Mouse (Mus musculus) MEL (cell line): ENCODE measurements around the gene Man1c1. TPM values are rescaled to one million over a fixed set of nuclear protein-coding genes. Genes with fewer than 3 reads are reported as not detected.

ENCODE experiments used
- DNase-seq: peaks from one replicate; pipeline ENCODE4 v3.0.0; 2011; ENCODE audit warnings: low read depth, low spot score
- H3K27ac ChIP-seq: 2 replicates; pipeline ENCODE4 v1.5.1; 2012; ENCODE audit warnings: low read depth, mild to moderate bottlenecking, control low read depth, low read length, moderate library complexity; ENCODE audit not compliant: control insufficient read depth
- H3K27me3 ChIP-seq, 2 experiments: fragments of 150-350 bp in 1 of 2; sonication (generic) in 1 of 2; 2 replicates each; pipeline ENCODE4 v1.6.1; 2012; ENCODE audit warnings: low read length in 2 of 2, mild to moderate bottlenecking in 2 of 2, improper control_type of control experiment in 1 of 2, moderate library complexity in 1 of 2; ENCODE audit not compliant: insufficient read depth in 2 of 2, control insufficient read depth in 1 of 2
- H3K36me3 ChIP-seq, 2 experiments: 2 replicates each; pipeline ENCODE4 v1.6.1; 2012 to 2014; ENCODE audit warnings: low read length in 2 of 2, improper control_type of control experiment in 1 of 2, inconsistent platforms in 1 of 2, mild to moderate bottlenecking in 1 of 2; ENCODE audit not compliant: insufficient read depth in 2 of 2, control insufficient read depth in 1 of 2
- H3K4me1 ChIP-seq, 2 experiments: fragments of 150-350 bp in 1 of 2; sonication (generic) in 1 of 2; 2 replicates each; pipeline ENCODE4 v1.6.1; 2012; ENCODE audit warnings: low read length in 2 of 2, improper control_type of control experiment in 1 of 2, mild to moderate bottlenecking in 1 of 2; ENCODE audit not compliant: insufficient read depth in 2 of 2, control insufficient read depth in 1 of 2
- H3K4me3 ChIP-seq, 2 experiments: fragments of 150-350 bp in 1 of 2; sonication (generic) in 1 of 2; 2 replicates each; pipeline ENCODE4 v1.5.1; 2012; ENCODE audit warnings: low read depth in 2 of 2, low read length in 2 of 2, mild to moderate bottlenecking in 2 of 2, moderate library complexity in 2 of 2, control low read depth in 1 of 2, improper control_type of control experiment in 1 of 2; ENCODE audit not compliant: control insufficient read depth in 1 of 2, insufficient read depth in 1 of 2
- H3K79me2 ChIP-seq: 2 replicates; pipeline ENCODE4 v1.6.1; 2012; ENCODE audit warnings: mild to moderate bottlenecking, low read length, moderate library complexity; ENCODE audit not compliant: control insufficient read depth, poor library complexity, insufficient read depth
- H3K9ac ChIP-seq: 2 replicates; pipeline ENCODE4 v1.6.1; 2012; ENCODE audit warnings: low read depth, mild to moderate bottlenecking, control low read depth, low read length, moderate library complexity; ENCODE audit not compliant: control insufficient read depth, poor library complexity, severe bottlenecking
- H3K9me3 ChIP-seq: fragments of 150-350 bp; sonication (generic); replicated peaks from 2 replicates; pipeline ENCODE4 v1.6.1; 2012; ENCODE audit warnings: mild to moderate bottlenecking, low read length, improper control_type of control experiment, moderate library complexity; ENCODE audit not compliant: insufficient read depth
- CHD1 ChIP-seq: IDR thresholded peaks from 2 replicates; pipeline ENCODE4 v1.6.1; 2012; ENCODE audit warnings: low read depth, mild to moderate bottlenecking, inconsistent platforms, low read length, improper control_type of control experiment
- CTCF ChIP-seq, 3 experiments: IDR thresholded peaks in 2 of 3; conservative IDR thresholded peaks in 1 of 3; 2 replicates each; pipeline ENCODE4 v1.5.1; 2011 to 2012; ENCODE audit warnings: low read length in 3 of 3, low read depth in 2 of 3, mild to moderate bottlenecking in 2 of 3, improper control_type of control experiment in 1 of 3, inconsistent platforms in 1 of 3, mixed read lengths in 1 of 3, moderate library complexity in 1 of 3; ENCODE audit not compliant: control insufficient read depth in 1 of 3, insufficient read depth in 1 of 3, poor library complexity in 1 of 3, severe bottlenecking in 1 of 3
- EP300 ChIP-seq, 2 experiments: IDR thresholded peaks; 2 replicates each; pipeline ENCODE4 v1.6.1; 2011; ENCODE audit warnings: improper control_type of control experiment in 2 of 2, low read length in 2 of 2, low read depth in 1 of 2, mild to moderate bottlenecking in 1 of 2
- GATA1 ChIP-seq: IDR thresholded peaks from 2 replicates; pipeline ENCODE4 v1.6.1; 2011; ENCODE audit warnings: low read depth, low read length, improper control_type of control experiment
- HCFC1 ChIP-seq: IDR thresholded peaks from 2 replicates; pipeline ENCODE4 v1.6.1; 2012; ENCODE audit warnings: low read depth, mild to moderate bottlenecking, inconsistent platforms, low read length, improper control_type of control experiment, moderate library complexity
- MAZ ChIP-seq: IDR thresholded peaks from 2 replicates; pipeline ENCODE4 v1.6.1; 2012; ENCODE audit warnings: low read depth, mild to moderate bottlenecking, inconsistent platforms, low read length, improper control_type of control experiment
- MXI1 ChIP-seq: IDR thresholded peaks from 2 replicates; pipeline ENCODE4 v1.6.1; 2011; ENCODE audit warnings: mild to moderate bottlenecking, low read depth, low read length, improper control_type of control experiment
- MYB ChIP-seq: IDR thresholded peaks from 2 replicates; pipeline ENCODE4 v1.6.1; 2011; ENCODE audit warnings: mild to moderate bottlenecking, low read depth, low read length, improper control_type of control experiment
- MYC ChIP-seq: IDR thresholded peaks from 2 replicates; pipeline ENCODE4 v1.6.1; 2011; ENCODE audit warnings: low read depth, mild to moderate bottlenecking, low read length, improper control_type of control experiment, moderate library complexity
- NELFE ChIP-seq: IDR thresholded peaks from 2 replicates; pipeline ENCODE4 v1.6.1; 2011; ENCODE audit warnings: low read depth, low read length, improper control_type of control experiment
- NRF1 ChIP-seq: IDR thresholded peaks from 2 replicates; pipeline ENCODE4 v1.6.1; 2014; ENCODE audit warnings: low read depth, mild to moderate bottlenecking, inconsistent platforms, low read length, improper control_type of control experiment, moderate library complexity; ENCODE audit not compliant: poor library complexity, insufficient read depth, severe bottlenecking
- POLR2AphosphoS2 ChIP-seq: IDR thresholded peaks from 2 replicates; pipeline ENCODE4 v1.6.1; 2011; ENCODE audit warnings: low read length, improper control_type of control experiment
- POLR2AphosphoS5 ChIP-seq: IDR thresholded peaks from 2 replicates; pipeline ENCODE4 v1.6.1; 2012; ENCODE audit warnings: low read depth, borderline replicate concordance, mild to moderate bottlenecking, inconsistent platforms, low read length, moderate library complexity, mixed read lengths
- RCOR1 ChIP-seq: IDR thresholded peaks from 2 replicates; pipeline ENCODE4 v1.6.1; 2012; ENCODE audit warnings: low read depth, mild to moderate bottlenecking, inconsistent platforms, low read length, improper control_type of control experiment
- SIN3A ChIP-seq: IDR thresholded peaks from 2 replicates; pipeline ENCODE4 v1.6.1; 2012; ENCODE audit warnings: low read length, improper control_type of control experiment, inconsistent platforms
- SMC3 ChIP-seq: IDR thresholded peaks from 2 replicates; pipeline ENCODE4 v1.6.1; 2011; ENCODE audit warnings: low read depth, low read length, improper control_type of control experiment
- TCF12 ChIP-seq: IDR thresholded peaks from 2 replicates; pipeline ENCODE4 v1.6.1; 2014; ENCODE audit warnings: low read depth, mild to moderate bottlenecking, inconsistent platforms, low read length, improper control_type of control experiment, moderate library complexity
- USF2 ChIP-seq, 2 experiments: IDR thresholded peaks; 2 replicates each; pipeline ENCODE4 v1.6.1; 2011 to 2012; ENCODE audit warnings: improper control_type of control experiment in 2 of 2, low read length in 2 of 2, borderline replicate concordance in 1 of 2, inconsistent platforms in 1 of 2, low read depth in 1 of 2, mild to moderate bottlenecking in 1 of 2; ENCODE audit not compliant: insufficient read depth in 1 of 2
- ZNF384 ChIP-seq: IDR thresholded peaks from 2 replicates; pipeline ENCODE4 v1.6.1; 2012; ENCODE audit warnings: low read depth, mild to moderate bottlenecking, inconsistent platforms, low read length, improper control_type of control experiment
- polyA plus RNA-seq, 2 experiments: library from polyadenylated mRNA; stranded (reverse) in 1 of 2; unstranded in 1 of 2; fragments of >175 nt in 1 of 2; fragments of >200 nt in 1 of 2; gene quantifications; 2 replicates each; pipeline versions ENCODE4 v1.2.1 to v1.2.4; 2012; ENCODE audit warnings: low replicate concordance in 2 of 2, low read depth in 1 of 2; ENCODE audit not compliant: insufficient read length in 2 of 2, insufficient read depth in 1 of 2, missing spikeins in 1 of 2
- total RNA-seq: library from RNA; depleted of rRNA; stranded (reverse); fragments of 300-350 nt; gene quantifications from 2 replicates; pipeline ENCODE4 v1.2.3, GENCODE M21; 2012

The Man1c1 gene
- total and polyA plus RNA-seq, 3 experiments: 1.9 to 5.2 TPM; not detected in 1

DNA sequence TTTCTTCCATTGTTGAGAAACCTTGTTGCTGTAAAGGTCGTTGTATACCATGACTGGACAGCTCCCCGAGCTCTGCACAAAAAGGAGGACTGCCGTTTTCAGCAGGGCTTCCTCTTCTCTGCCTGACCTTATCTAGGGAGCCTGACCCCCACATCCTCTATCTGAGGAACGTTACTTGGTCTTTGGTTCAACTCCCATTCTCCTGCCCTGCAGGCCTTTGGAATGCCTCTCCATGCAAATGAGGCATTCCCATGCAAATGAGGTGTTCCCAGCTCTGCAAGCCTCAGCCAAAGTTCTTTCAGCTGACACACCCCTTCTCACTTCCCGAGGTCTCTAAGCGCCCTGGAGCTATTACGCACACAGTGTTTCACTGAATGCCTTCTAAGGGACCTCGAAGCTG lies 26.0 kb upstream of the Man1c1 start:
- H3K9ac ChIP-seq: peak overlapping the region; percentile 10; the same call in 1 of the 2 replicates
- H3K4me1 ChIP-seq: peaks cover 11 to 30% of the 10 kb centered on the region in 2 experiments
- H3K27me3 ChIP-seq: no peaks in the 10 kb centered on the region
- H3K4me3 ChIP-seq: no peak overlapping the region
- H3K36me3 ChIP-seq: peaks cover 0 to 23% of the 10 kb centered on the region in 2 experiments; a peak in 2 of 4 replicates
- H3K27ac ChIP-seq: peak overlapping the region; percentile 42
- peak; percentile 64 for DNase-seq
- no peaks in the 10 kb centered on the region for H3K9me3 ChIP-seq
- no peaks in the 10 kb centered on the region; the same call in 1 of the 2 replicates for H3K79me2 ChIP-seq
- TF ChIP-seq TCF12: 0 out of 2 replicates have a peak, but pooled peaks have one; percentile 16
- TF ChIP-seq MXI1: peak; percentile 51; the same call in 1 of the 2 replicates
- peak; percentile 32; the same call in 1 of the 2 replicates for TF ChIP-seq HCFC1
- 0 out of 2 replicates have a peak, but pooled peaks have one; percentile 8 for TF ChIP-seq MYB
- peak; percentile 19 to 48; a peak in 3 of 4 replicates for TF ChIP-seq EP300 (IDR thresholded peaks at IDR 0.05; ENCODE audit: low read depth in 1 of 2, low read length in 2 of 2)
- TF ChIP-seq SIN3A: peak; percentile 73; the same call in 1 of the 2 replicates
- no peak for TF ChIP-seq SMC3
- TF ChIP-seq GATA1: peak; percentile 63
- no peak for TF ChIP-seq CHD1

DNA sequence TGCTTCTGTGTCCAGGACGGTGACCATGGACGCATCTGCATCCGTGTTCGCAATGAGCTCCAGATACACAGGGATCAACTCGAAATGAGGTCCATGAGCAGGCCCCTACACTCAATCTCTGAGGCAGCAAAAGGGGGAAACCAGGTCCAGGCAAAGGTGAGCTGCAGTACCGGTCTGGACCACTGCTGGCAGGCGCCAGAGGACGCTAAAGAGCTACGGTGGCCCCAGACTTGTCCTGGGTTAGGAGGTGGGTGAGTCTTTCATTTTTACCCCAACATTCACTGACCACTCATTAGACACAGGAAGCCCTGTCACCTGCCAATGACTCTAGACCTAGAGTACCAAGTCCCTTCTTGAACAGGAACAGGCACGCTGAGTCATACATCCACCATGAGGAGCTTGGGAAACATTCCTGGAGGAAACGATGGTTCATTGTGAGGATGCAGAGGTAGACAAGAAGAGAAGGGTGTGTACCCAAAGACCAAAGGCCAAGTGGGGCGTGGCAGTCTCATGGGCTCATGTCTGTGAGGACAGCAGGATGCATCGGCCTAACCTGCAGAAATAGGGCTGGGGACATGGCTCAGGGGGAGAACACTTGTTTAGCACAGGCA lies 21.8 kb upstream of the Man1c1 start:
- H3K9me3 ChIP-seq: no peaks in the 10 kb centered on the region
- peak in 2 of 3 experiments; percentile 13 to 17; a peak in 1 of 6 replicates for TF ChIP-seq CTCF (IDR thresholded peaks at IDR 0.05 in 2 of 3, conservative IDR thresholded peaks at IDR 0.05 in 1 of 3; ENCODE audit: control insufficient read depth in 1 of 3, insufficient read depth in 1 of 3, low read depth in 2 of 3, low read length in 3 of 3, poor library complexity in 1 of 3, severe bottlenecking in 1 of 3)
- TF ChIP-seq NELFE: no peak
- TF ChIP-seq RCOR1: no peak
- no peak for TF ChIP-seq MYC
- H3K79me2 ChIP-seq: no peaks in the 10 kb centered on the region
- H3K4me1 ChIP-seq: peaks cover 6 to 17% of the 10 kb centered on the region in 2 experiments
- no peak for DNase-seq
- no peak overlapping the region for H3K4me3 ChIP-seq
- no peak overlapping the region for H3K27ac ChIP-seq
- H3K9ac ChIP-seq: no peak overlapping the region
- H3K36me3 ChIP-seq: peaks cover 0 to 14% of the 10 kb centered on the region in 2 experiments; a peak in 2 of 4 replicates
- no peaks in the 10 kb centered on the region for H3K27me3 ChIP-seq

DNA sequence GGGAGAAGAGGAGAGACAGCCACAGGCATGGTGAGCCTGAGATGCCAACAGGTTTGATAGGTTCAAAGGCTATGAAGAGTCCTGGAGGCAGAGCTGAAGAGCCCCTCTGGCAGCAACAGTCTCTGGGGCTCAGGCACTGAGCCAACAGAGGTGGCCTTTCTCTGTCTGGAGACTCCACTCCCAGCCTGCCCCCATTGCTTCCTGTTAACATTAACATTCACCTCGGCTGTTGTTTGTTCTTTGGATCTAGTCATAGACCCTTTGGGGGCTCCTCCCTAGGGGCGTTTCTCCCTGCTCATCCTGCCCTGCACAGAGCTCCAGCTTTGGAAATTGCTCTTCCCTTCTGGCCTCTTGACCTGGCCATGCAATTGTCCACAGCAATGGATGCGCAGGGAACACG lies 20.9 kb upstream of the Man1c1 start:
- H3K27me3 ChIP-seq: no peaks in the 10 kb centered on the region
- no peaks in the 10 kb centered on the region for H3K9me3 ChIP-seq
- TF ChIP-seq POLR2AphosphoS5 (no peak), USF2 (IDR thresholded peaks at IDR 0.05; ENCODE audit: borderline replicate concordance in 1 of 2, insufficient read depth in 1 of 2, low read depth in 1 of 2, low read length in 2 of 2) (no peak), HCFC1 (no peak), ZNF384 (no peak), NRF1 (no peak), POLR2AphosphoS2 (no peak), MAZ (no peak)
- H3K27ac ChIP-seq: no peak overlapping the region
- H3K4me3 ChIP-seq: no peak overlapping the region
- no peak for DNase-seq
- peaks cover 0 to 9% of the 10 kb centered on the region in 2 experiments; a peak in 2 of 4 replicates for H3K36me3 ChIP-seq
- no peak overlapping the region for H3K9ac ChIP-seq
- H3K79me2 ChIP-seq: no peaks in the 10 kb centered on the region
- peaks cover 2 to 14% of the 10 kb centered on the region in 2 experiments; a peak in 3 of 4 replicates for H3K4me1 ChIP-seq
